Mouse (Mus musculus) urinary bladder, postnatal 25 days (tissue): ENCODE data around the gene Herc2.

Source experiments
- DNase-seq: peaks from one replicate; pipeline ENCODE4 v3.0.0; 2022; ENCODE audit warnings: low spot score

The Herc2 gene

DNA sequence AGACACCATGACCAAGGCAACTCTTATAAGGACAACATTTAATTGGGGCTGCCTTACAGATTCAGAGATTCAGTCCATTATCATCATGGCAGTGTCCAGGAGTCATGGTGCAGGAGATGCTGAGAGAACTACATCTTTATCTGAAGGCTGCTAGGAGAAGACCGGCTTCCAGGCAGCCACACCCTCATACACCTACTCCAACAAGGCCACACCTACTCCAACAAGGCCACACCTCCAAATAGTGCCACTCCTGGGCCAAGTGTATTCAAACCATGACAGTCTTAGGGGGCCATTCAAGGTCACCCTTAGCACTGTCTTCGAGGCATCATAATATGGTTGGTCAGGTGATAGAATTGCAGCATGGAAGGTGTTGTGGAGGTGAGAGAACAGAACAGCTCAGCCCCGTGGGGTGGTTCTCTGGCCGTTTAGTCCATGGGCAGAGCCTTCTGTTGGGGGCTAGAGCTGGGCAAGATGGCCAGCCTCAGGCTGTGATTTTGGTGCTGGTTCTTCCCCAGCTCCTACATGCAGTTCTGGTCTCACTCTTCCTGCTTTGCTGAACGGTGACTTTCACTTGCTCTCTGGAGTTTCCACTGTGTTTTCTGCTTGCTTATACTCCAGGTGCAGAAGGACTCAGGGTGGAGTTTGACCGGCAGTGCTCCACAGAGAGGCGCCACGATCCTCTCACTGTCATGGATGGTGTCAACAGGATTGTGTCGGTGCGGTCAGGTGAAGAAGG lies 151.7 kb downstream of the Herc2 start:
- no peak for DNase-seq

- no peak for DNase-seq
These were observed 152.8 kb downstream of the Herc2 start for GRCm38 (mm10) chr7:56202843-56203242.

DNA sequence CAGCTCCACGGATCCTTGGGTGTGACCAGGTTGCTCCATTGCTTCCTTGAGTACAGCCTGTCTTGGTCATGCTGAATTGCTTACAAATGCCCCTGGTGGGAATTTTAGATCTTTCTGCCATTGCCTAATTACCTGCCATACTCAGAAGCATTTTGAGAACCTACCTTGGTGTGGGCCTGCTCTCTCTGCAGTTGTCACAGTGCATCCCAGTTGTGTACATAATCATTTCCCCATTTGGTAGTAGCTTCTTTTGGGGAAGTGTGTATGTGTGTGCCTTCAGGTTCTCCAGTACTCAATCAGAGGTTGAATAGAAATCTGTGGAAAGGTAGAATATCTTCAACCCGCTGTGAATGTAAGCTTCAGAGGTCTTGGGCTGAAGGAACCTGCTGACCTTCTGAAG lies 153.3 kb downstream of the Herc2 start:
- DNase-seq, result no peak

DNA sequence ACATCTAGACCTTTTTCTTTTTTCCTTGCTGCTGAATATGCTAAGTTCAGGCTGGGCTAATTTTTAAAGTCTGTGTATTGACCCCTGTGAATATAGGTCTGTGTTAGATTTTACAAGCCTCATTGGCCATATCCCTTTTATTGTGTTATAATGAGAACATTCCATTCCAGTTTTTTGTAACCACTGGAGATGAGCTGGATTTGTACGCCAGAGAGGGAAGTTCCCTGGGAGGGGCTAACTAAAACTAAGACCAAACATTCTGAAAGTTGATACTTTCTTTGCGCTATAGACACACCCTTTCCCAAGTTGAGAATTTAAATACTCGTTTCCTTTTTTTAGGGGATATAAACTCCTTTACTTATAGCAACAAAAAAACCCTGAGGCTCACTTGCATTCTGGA lies 154.9 kb downstream of the Herc2 start:
- DNase-seq, result no peak

GRCm38 (mm10) chr7:56220811-56221210 lies 170.8 kb downstream of the Herc2 start:
- DNase-seq, result no peak

DNA sequence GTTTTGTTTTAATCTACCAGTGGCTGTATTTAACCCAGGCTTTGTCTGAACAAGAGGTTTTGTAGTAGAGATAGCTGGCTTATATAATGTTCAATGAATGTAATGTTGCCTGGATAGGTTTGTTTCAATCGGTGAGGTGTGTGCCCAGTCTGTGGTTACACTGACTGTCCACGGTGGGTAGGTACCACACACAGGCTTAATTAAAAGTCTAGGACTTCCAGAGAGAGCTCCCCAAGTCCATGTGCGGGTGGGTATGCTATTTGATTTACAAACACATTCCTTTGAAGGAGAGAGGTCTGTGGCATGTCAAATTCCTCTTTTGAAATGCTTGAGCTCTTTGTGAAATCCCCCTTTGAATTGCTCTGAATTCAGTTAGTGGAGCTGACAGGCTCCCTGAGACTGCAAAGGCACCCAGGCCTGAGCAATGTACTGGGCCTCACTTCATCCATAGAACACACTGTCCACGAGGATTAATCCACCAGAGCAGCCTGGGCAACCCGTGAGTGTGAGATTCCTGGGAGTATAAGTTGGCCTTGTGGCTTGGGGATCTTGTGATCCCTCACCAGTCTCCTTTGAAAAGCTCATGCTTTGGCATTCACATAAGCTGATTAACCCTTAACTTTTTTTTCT lies 185.9 kb downstream of the Herc2 start:
- DNase-seq, result no peak

- no peak for DNase-seq
These were observed 186.6 kb downstream of the Herc2 start for GRCm38 (mm10) chr7:56236617-56237016.

DNA sequence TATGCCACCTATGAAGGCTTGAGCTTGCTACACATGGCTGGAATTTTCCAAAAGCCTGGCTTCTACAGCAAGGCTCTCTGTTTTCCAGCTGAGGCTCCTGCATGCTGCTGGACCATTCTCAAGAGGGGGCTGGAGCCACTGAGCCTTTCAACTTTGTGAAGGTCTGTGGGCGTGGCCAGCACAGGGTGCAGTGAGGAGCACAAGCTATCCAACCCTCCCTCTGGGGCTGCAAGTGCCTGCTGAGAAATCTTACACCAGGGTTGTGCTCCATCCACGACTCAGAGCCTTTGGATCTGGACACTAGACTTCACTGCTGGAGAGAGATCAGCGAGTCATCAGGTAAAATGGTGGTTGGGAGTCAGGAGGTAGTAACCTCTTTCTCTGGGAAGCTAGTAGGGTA lies 189.5 kb downstream of the Herc2 start, which contains the start of gene Oca2:
Gene Oca2, plus strand, starts transcription at position 218 of the 400 bp plus-strand sequence.
- no peak for DNase-seq

DNA sequence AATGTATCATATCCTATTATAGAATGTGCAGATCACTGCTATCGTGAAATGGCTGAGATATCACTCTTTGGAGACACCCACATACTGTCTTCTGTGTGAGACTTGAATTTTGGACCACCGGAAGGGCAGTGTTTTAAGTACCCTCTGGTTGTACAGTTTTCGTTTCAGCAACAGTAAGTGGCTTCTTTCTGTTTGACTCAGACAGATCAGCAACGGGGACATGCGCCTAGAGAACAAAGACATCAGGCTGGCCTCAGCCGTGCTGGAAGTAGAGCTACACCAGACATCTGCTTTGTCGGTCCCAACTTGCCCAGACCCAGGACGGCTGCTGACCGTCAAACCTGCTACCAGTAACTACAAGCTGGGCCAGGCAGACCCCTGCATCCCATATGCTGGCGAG lies 204.6 kb downstream of the Herc2 start:
- DNase-seq, result no peak

DNA sequence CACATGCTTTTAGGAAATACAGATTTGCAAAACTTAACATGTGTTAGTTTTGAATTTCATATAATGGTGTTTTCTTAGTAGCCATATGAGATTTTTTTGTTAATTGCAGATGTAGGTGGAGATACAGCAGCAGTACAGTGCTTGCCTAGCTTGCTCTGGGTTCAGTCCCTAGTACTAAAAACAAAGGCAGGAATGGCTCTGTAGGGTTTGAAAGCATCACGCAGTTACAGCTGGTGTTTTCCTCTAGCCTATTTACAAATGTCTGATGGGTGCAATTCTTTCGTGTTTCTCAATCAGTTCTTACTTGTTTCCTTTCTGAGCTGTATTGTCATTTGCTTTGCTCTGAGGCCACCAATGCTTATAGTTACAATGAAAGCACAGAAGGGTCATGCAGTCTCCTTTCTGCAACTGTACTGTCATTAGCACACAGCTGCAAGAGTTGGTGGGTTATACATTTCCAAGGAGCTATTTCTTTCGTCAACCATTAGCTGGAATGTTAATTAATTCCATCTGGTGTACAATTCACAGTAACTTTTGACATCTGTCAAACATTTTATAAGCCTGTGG lies 208.0 kb downstream of the Herc2 start:
- no peak for DNase-seq

GRCm38 (mm10) chr7:56277506-56277905 lies 227.5 kb downstream of the Herc2 start:
- DNase-seq, result no peak
